Mouse (Mus musculus): ENCODE data around the gene Slfn2. TPM values are rescaled to one million over a fixed set of nuclear protein-coding genes. Genes with fewer than 3 reads are reported as not detected.

The Slfn2 gene
- total and polyA plus RNA-seq, 2 experiments from 2014 or later, result 5.2 TPM

DNA sequence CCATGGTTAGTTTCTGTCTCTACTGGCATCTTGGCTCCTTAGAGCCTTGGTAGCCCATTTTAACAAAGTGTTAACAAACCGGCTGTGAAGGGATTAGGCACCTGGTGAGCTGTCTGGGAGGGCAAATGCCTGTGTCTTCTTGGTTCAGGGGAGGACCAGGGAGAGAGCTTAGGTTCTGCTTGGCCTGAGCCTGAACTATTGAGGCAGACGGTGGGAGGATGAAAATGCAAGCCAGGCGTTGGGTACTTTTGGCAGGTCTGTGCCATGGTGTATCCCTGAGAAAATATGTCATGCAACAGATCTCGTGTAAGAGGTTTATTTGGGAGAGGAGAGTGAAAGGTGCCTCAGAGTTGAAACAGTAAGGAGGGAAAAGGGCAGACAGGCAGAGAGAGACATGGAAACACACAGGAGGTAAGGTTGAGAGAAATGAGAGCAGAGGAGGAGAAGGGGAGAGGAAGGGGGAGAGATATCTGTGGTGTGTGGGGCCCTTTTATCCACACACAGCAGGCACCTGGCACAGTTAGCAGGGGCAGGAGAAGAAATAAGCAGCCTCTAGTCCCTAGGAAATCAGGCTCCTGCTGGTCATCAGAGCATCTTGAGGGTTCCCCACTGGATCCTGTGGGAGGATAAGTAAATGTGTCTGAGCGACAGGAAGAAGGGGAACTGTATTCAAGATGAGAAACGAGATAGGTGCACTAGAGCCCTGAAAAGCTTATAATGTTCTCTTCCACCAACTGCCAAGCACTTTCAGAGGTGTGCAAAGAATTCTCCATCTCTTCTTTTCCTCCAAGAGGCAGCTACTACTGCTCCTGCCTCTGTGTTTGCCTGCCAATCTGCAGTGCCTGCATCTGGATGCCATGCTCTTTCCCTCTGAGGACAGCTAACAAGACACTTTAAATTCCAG lies 781 bp downstream of the Slfn2 start:
- no peak for DNase-seq (ENCODE audit: low spot score)
- H3K9me3 ChIP-seq (replicated peaks; ENCODE audit: control insufficient read depth, low read length), result no peaks in the 10 kb centered on the region
- WGBS, result 33% methylated on average over 6 of the region's 6 CpGs
- H3K4me3 ChIP-seq (ENCODE audit: low read depth, low read length), result peak overlapping the region; percentile 34
- TF ChIP-seq EP300 (IDR thresholded peaks at IDR 0.05; ENCODE audit: low read depth) (no peak), CTCF (IDR thresholded peaks at IDR 0.05; ENCODE audit: low read depth) (no peak)
- H3K36me3 ChIP-seq (replicated peaks; ENCODE audit: control insufficient read depth, insufficient read depth, low read length), result no peaks in the 10 kb centered on the region
- H3K4me2 ChIP-seq (ENCODE audit: low read depth, low read length), result peak overlapping the region; percentile 47
- no peaks in the 10 kb centered on the region for H3K27me3 ChIP-seq (ENCODE audit: control insufficient read depth, insufficient read depth, low read length)
- peak overlapping the region; percentile 48; the same call in 1 of the 2 replicates for H3K9ac ChIP-seq (replicated peaks; ENCODE audit: low read depth, low read length)
- peaks cover 10% of the 10 kb centered on the region; the same call in 1 of the 2 replicates for H3K4me1 ChIP-seq (ENCODE audit: control insufficient read depth, insufficient read depth)
- H3K27ac ChIP-seq (ENCODE audit: low read depth), result peak overlapping the region; percentile 75; the same call in 1 of the 2 replicates
- ATAC-seq (ENCODE audit: insufficient read depth, low read depth), result no peak

DNA sequence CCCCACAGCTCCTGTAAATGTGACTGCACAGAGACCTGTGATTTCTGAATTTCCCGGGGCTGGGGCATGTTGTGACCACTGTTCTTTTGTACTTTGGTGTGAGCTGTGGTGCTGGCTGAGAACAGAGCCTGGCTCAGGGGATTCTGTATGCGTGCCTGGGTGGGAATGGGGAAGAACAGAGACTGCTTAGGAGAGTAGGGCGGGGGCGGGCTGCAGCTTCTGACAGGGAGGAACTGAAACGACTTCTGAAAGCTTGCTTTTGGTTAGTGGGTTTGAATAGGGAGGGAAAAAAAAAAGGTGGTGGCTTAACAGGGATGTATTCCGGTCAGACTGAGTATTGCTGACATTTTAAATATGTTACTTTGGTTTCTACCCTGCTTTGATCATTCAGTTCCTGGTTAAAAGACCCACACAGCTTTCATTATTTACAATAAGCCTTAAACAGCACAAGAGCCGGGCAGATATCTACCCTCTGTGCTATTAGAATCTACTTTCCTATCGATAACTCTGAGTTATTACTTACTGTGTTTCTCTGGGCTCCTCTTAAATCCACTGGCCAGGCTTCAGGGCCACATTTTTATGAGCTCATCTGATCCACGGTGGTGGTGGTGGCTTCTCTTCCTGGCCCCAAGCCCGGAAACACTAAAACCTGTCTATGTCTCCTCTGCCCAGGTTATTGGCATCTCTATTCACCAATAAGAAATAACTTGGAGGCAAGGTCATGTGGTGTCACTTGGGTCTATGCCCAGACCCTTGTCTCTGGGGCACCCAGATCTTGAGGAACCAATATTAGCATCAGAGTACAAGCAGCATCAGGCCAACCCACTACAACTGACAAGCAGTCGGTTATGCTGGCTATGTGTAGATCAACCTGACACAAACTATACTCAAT lies 2.0 kb downstream of the Slfn2 start:
- peak overlapping the region; percentile 47 for H3K4me2 ChIP-seq (ENCODE audit: low read depth, low read length)
- no peaks in the 10 kb centered on the region for H3K36me3 ChIP-seq (replicated peaks; ENCODE audit: control insufficient read depth, insufficient read depth, low read length)
- DNase-seq (ENCODE audit: low spot score) (peak; percentile 65), ATAC-seq (ENCODE audit: insufficient read depth, low read depth) (peak; percentile 93)
- 31% methylated on average over 11 of the region's 11 CpGs for WGBS
- peaks cover 10% of the 10 kb centered on the region; the same call in 1 of the 2 replicates for H3K4me1 ChIP-seq (ENCODE audit: control insufficient read depth, insufficient read depth)
- TF ChIP-seq CTCF (IDR thresholded peaks at IDR 0.05; ENCODE audit: low read depth) (no peak), EP300 (IDR thresholded peaks at IDR 0.05; ENCODE audit: low read depth) (no peak)
- peak overlapping the region; percentile 34 for H3K4me3 ChIP-seq (ENCODE audit: low read depth, low read length)
- H3K27me3 ChIP-seq (ENCODE audit: control insufficient read depth, insufficient read depth, low read length), result no peaks in the 10 kb centered on the region
- no peaks in the 10 kb centered on the region for H3K9me3 ChIP-seq (replicated peaks; ENCODE audit: control insufficient read depth, low read length)
- peak overlapping the region; percentile 36 for H3K27ac ChIP-seq (ENCODE audit: low read depth)
- peak overlapping the region; percentile 10; the same call in 1 of the 2 replicates for H3K9ac ChIP-seq (replicated peaks; ENCODE audit: low read depth, low read length)

DNA sequence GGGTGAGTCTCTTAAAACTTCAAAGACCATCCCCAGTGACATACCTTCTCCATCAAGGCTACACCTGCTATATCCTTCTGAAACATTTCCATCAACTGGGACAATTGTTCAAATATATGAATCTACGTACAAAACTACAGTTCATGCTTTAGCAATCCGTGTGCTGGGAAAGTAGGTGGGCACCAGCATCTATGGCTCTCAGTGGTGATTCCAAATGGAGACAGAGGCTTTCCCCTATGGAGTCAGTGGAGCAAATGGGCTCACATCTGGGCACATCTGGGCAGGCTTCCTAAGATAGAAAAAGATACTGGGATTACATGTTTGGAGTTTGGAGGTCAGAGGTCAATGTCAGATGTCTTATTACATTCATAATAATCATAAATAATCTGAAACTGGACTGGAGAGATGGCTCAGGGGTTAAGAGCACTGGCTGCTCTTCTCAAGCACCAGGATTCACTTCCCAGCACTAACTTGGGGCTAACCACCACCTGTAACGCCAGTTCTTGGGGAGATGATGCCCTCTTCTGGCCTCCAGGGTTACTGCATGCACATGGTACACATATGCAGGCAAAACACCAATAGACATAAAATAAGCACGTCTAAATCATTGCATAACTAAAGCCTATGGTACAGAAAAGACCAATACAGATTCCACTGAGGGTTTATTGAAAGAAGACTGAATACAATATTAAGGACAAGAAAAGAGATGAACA lies 3.2 kb downstream of the Slfn2 start:
- Histone ChIP-seq H3K9me3 (replicated peaks; ENCODE audit: control insufficient read depth, low read length) (no peaks in the 10 kb centered on the region), H3K9ac (replicated peaks; ENCODE audit: low read depth, low read length) (no peak overlapping the region), H3K4me1 (ENCODE audit: control insufficient read depth, insufficient read depth) (peaks cover 10% of the 10 kb centered on the region; the same call in 1 of the 2 replicates), H3K36me3 (replicated peaks; ENCODE audit: control insufficient read depth, insufficient read depth, low read length) (no peaks in the 10 kb centered on the region), H3K27ac (ENCODE audit: low read depth) (no peak overlapping the region), H3K4me3 (ENCODE audit: low read depth, low read length) (no peak overlapping the region), H3K27me3 (ENCODE audit: control insufficient read depth, insufficient read depth, low read length) (no peaks in the 10 kb centered on the region), H3K4me2 (ENCODE audit: low read depth, low read length) (no peak overlapping the region; the same call in 1 of the 2 replicates)
- no peak for TF ChIP-seq CTCF (IDR thresholded peaks at IDR 0.05; ENCODE audit: low read depth)
- TF ChIP-seq EP300 (IDR thresholded peaks at IDR 0.05; ENCODE audit: low read depth), result no peak
- no peak for ATAC-seq (ENCODE audit: insufficient read depth, low read depth)
- DNase-seq (ENCODE audit: low spot score), result no peak
- 72% methylated on average over 4 of the region's 4 CpGs for WGBS

DNA sequence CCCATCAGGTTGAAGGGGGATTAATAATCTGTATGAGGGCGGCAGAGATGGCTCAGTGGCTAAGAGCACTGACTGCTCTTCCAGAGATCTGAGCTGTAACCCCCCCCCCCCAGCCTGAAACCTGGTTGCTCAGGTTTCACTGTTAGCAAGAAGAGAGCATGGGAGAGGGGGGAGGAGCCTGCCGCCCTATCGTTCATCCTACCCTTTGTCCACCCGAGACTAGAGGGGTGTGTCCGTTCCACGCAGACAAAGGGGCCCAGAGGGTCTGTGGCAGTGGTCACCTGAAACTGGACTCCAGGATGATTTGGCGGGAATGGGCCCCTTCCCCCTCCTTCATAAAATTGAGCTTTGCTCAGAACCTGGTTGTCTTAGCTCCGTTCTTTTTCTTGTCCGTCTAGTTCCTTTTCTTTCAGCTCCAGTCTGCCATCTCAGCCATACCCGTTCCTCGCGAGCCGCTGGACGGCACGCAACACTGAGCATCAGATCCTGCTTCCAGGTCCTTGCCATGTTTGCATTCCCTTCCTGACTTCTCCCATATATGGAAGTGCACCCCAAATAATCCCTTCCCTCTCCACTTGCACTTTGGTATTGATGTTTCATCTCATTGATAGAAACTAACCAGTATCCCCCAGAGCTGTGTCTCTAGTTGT lies 5.5 kb downstream of the Slfn2 start:
- 86% methylated on average over 15 of the region's 15 CpGs for WGBS
- no peak overlapping the region for H3K9ac ChIP-seq (replicated peaks; ENCODE audit: low read depth, low read length)
- no peaks in the 10 kb centered on the region for H3K36me3 ChIP-seq (replicated peaks; ENCODE audit: control insufficient read depth, insufficient read depth, low read length)
- TF ChIP-seq EP300 (IDR thresholded peaks at IDR 0.05; ENCODE audit: low read depth) (no peak), CTCF (IDR thresholded peaks at IDR 0.05; ENCODE audit: low read depth) (no peak)
- DNase-seq (ENCODE audit: low spot score) (no peak), ATAC-seq (ENCODE audit: insufficient read depth, low read depth) (no peak)
- H3K27me3 ChIP-seq (ENCODE audit: control insufficient read depth, insufficient read depth, low read length), result no peaks in the 10 kb centered on the region
- H3K9me3 ChIP-seq (replicated peaks; ENCODE audit: control insufficient read depth, low read length), result no peaks in the 10 kb centered on the region
- H3K4me3 ChIP-seq (ENCODE audit: low read depth, low read length), result no peak overlapping the region
- no peak overlapping the region for H3K4me2 ChIP-seq (ENCODE audit: low read depth, low read length)
- H3K27ac ChIP-seq (ENCODE audit: low read depth), result no peak overlapping the region
- H3K4me1 ChIP-seq (ENCODE audit: control insufficient read depth, insufficient read depth), result peaks cover 6% of the 10 kb centered on the region; the same call in 1 of the 2 replicates
